Mouse (Mus musculus): ENCODE measurements around the gene Trak2. TPM values are rescaled to one million over a fixed set of nuclear protein-coding genes. Genes with fewer than 3 reads are reported as not detected.

Trak2 gene
- 11.1 and 12.5 TPM in 2 replicates for polyA plus RNA-seq (2014; fragmentation: Nextera tagmentation; extraction: Ambion mirVana)

DNA sequence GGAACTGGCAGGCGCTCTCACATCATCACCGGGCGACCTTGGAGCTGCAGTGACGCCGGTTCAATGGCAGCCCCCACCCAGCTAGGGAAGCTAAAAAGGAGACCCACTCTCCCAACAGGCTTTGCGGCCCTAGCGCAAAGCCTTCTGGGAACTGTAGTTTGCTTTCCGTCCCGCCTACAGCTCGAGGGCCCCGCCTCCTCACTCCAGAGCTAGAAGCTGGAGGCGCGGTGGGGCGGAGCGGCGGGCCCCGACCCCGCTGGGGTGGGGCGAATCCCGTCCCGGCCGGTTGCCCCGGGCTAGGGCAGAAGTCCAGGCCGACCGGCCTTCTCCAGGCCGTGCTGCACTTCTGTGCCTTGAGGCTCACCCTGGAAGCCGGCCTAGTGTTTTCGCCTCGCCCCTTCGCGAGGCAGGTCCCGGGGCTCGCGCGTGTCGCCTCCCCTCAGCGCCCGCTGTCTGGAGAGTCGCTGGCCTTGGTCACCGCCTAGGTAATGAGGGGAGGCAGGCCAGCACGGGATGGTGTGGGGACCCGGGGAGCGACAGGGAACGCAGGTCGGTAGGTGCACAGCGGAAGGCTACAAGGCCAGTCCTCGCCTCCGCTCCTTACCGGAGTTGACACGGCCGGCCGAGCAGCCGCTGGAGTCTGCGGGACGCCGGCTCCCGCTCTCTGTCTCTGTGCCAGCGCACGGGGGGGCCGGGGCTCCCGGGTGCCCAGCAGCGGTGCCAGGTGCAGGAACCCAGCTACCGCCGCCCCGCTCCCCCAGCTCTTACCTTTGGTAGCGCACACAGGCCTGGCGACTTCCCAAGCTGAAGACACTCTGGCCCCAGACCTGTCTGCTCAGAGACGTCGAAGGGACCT, at the start of gene Trak2, which contains the start of gene Stradb:
Trak2 (minus strand) TSS at position 65 of the 856 bp plus-strand sequence.
Stradb (plus strand) TSS at position 157 of the 856 bp plus-strand sequence.
- Histone ChIP-seq H3K9me3 (ENCODE audit: control insufficient read depth, low read length) (no peaks in the 10 kb centered on the region), H3K36me3 (ENCODE audit: control insufficient read depth, insufficient read depth, low read length) (no peaks in the 10 kb centered on the region), H3K4me3 (ENCODE audit: low read depth, low read length) (peak within 1 kb of the TSS; percentile 79), H3K4me1 (ENCODE audit: control insufficient read depth, insufficient read depth, low read length) (peaks cover 20% of the 10 kb centered on the region), H3K27ac (ENCODE audit: low read depth, low read length) (peak within 1 kb of the TSS; percentile 49), H3K27me3 (ENCODE audit: control insufficient read depth, insufficient read depth, low read length) (no peaks in the 10 kb centered on the region; the same call in 1 of the 2 replicates), H3K9ac (ENCODE audit: low read length) (peak within 1 kb of the TSS; percentile 86), H3K4me2 (peak within 1 kb of the TSS; percentile 79)
- WGBS, result under 1% methylated on average over 56 of the region's 69 CpGs
- DNase-seq (ENCODE audit: low spot score, missing footprints) (peak; percentile 100), ATAC-seq (ENCODE audit: low FRiP score) (peak; percentile 96)

DNA sequence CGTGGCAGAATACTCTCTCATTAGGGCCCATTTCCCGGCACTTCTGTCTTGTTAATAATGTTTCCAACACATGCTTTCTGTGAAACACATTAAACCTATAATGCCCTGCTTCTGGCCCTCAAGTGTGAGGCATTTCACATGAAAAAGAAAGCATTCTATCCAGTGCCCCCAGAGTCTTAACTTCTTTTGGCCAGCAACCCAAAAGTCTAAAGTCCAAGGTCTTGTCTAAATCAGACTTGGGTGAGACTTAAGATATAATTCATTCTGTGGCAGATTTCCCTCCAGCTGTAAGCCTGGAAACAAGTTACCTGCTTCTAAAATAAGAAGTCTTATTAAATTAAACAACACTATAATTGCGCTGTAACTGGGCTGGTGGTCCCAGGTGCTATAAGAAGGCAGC, 48.3 kb upstream of the Trak2 start:
- Histone ChIP-seq H3K27me3 (ENCODE audit: control insufficient read depth, insufficient read depth, low read length) (no peaks in the 10 kb centered on the region), H3K4me3 (ENCODE audit: low read depth, low read length) (no peak overlapping the region), H3K27ac (ENCODE audit: low read depth, low read length) (no peak overlapping the region), H3K9me3 (ENCODE audit: control insufficient read depth, low read length) (no peaks in the 10 kb centered on the region), H3K36me3 (ENCODE audit: control insufficient read depth, insufficient read depth, low read length) (no peaks in the 10 kb centered on the region), H3K4me2 (no peak overlapping the region), H3K4me1 (ENCODE audit: control insufficient read depth, insufficient read depth, low read length) (no peaks in the 10 kb centered on the region), H3K9ac (ENCODE audit: low read length) (no peak overlapping the region)
- ATAC-seq (ENCODE audit: low FRiP score) (no peak), DNase-seq (ENCODE audit: low spot score, missing footprints) (no peak)
- 89% methylated on average over 3 of the region's 3 CpGs for WGBS

DNA sequence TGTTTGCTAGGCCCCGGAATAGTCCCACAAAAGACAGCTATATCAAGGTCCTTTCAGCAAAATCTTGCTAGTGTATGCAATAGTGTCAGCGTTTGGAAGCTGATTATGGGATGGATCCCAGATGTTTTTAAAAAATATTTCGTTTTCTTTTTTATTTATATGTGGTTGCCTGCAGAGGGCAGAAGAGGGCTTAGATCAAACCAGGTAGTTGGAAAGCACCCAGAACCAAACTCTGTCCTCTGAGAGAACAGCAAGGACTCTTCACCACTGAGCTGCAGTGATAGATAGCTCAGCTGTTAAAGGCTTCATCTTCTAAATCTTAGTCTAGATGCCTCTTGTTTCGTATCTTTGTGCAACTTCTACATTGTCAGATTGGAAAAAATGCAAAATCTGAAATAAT, 36.0 kb upstream of the Trak2 start:
- 47% methylated on average over 4 of the region's 4 CpGs for WGBS

DNA sequence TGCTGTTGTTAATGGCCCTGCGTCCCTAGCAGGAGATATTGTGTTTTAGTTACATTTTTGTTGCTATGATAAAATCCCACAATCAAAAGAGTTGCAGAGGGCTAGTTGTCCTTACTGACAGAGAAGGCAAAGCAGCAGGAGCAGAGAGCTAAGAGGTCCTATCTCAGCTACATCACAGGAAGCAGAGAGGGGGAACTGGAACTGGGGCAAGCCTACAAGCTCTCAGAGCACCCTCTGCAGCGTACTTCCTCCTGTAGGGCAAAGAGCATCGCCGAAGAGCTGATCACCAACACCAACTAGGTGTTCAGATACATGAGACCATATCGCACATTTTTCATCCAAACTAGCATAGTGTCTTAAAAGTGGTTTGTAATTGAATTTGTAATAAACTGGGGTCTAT, 22.1 kb upstream of the Trak2 start:
- H3K4me1 ChIP-seq (ENCODE audit: control insufficient read depth, insufficient read depth, low read length), result no peaks in the 10 kb centered on the region
- H3K27ac ChIP-seq (ENCODE audit: low read depth, low read length), result no peak overlapping the region
- no peaks in the 10 kb centered on the region for H3K27me3 ChIP-seq (ENCODE audit: control insufficient read depth, insufficient read depth, low read length)
- 93% methylated on average over 5 of the region's 5 CpGs for WGBS
- no peak for DNase-seq (ENCODE audit: low spot score, missing footprints)
- no peak overlapping the region for H3K4me2 ChIP-seq
- H3K9me3 ChIP-seq (ENCODE audit: control insufficient read depth, low read length), result no peaks in the 10 kb centered on the region
- no peaks in the 10 kb centered on the region for H3K36me3 ChIP-seq (ENCODE audit: control insufficient read depth, insufficient read depth, low read length)
- H3K9ac ChIP-seq (ENCODE audit: low read length), result no peak overlapping the region
- ATAC-seq (ENCODE audit: low FRiP score), result no peak
- no peak overlapping the region for H3K4me3 ChIP-seq (ENCODE audit: low read depth, low read length)

More for the DNA sequence above, 36.0 kb upstream of the Trak2 start:
- ATAC-seq (ENCODE audit: low FRiP score) (no peak), DNase-seq (ENCODE audit: low spot score, missing footprints) (no peak)
- no peak overlapping the region for H3K27ac ChIP-seq (ENCODE audit: low read depth, low read length)
- H3K36me3 ChIP-seq (ENCODE audit: control insufficient read depth, insufficient read depth, low read length), result no peaks in the 10 kb centered on the region
- H3K4me1 ChIP-seq (ENCODE audit: control insufficient read depth, insufficient read depth, low read length), result no peaks in the 10 kb centered on the region
- no peak overlapping the region for H3K9ac ChIP-seq (ENCODE audit: low read length)
- H3K4me2 ChIP-seq, result no peak overlapping the region
- H3K27me3 ChIP-seq (ENCODE audit: control insufficient read depth, insufficient read depth, low read length), result no peaks in the 10 kb centered on the region
- H3K4me3 ChIP-seq (ENCODE audit: low read depth, low read length), result no peak overlapping the region
- no peaks in the 10 kb centered on the region for H3K9me3 ChIP-seq (ENCODE audit: control insufficient read depth, low read length)

DNA sequence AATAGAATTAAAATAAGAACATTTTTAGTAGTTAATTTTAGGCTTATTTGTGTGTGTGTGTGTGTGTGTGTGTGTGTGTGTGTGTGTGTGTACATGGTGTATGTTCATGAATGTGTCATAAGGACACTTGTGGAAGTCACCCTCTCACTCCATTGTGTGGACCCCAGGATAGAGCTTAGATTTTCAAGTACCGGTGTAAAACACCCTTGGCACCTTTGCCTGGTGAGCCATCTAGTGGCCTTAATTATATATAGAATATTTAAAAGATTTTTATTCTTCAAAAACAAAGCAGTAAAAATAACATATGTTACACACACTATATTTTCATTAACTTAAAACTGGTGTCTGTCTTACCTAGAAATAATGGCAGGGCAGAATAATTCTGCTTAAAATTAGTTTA, 20.5 kb upstream of the Trak2 start:
- no peaks in the 10 kb centered on the region for H3K27me3 ChIP-seq (ENCODE audit: control insufficient read depth, insufficient read depth, low read length)
- no peaks in the 10 kb centered on the region for H3K4me1 ChIP-seq (ENCODE audit: control insufficient read depth, insufficient read depth, low read length)
- DNase-seq (ENCODE audit: low spot score, missing footprints) (no peak), ATAC-seq (ENCODE audit: low FRiP score) (no peak)
- H3K9ac ChIP-seq (ENCODE audit: low read length), result no peak overlapping the region
- no peaks in the 10 kb centered on the region for H3K9me3 ChIP-seq (ENCODE audit: control insufficient read depth, low read length)
- H3K27ac ChIP-seq (ENCODE audit: low read depth, low read length), result no peak overlapping the region
- 23% methylated on average over 1 of the region's 1 CpGs for WGBS
- no peak overlapping the region for H3K4me2 ChIP-seq
- H3K36me3 ChIP-seq (ENCODE audit: control insufficient read depth, insufficient read depth, low read length), result no peaks in the 10 kb centered on the region
- H3K4me3 ChIP-seq (ENCODE audit: low read depth, low read length), result no peak overlapping the region

DNA sequence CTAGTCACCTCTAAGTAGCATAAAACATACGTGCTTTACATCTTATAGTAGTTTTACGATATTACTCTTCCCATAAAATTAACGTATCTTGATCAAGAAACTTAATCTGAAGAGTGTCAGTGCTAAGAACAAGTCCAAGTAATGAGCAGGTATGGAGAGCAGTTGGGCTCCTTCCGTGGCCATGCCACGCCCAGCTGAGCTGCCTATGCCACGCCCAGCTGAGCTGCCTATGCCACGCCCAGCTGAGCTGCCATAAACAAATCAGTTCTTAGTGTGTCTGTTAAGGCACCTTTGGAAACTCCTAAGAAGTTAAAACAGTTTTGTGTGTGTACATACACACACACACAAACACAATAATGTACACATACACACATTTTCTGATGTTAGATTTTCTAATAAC, 19.9 kb upstream of the Trak2 start:
- Histone ChIP-seq H3K27me3 (ENCODE audit: control insufficient read depth, insufficient read depth, low read length) (no peaks in the 10 kb centered on the region), H3K36me3 (ENCODE audit: control insufficient read depth, insufficient read depth, low read length) (no peaks in the 10 kb centered on the region), H3K4me1 (ENCODE audit: control insufficient read depth, insufficient read depth, low read length) (no peaks in the 10 kb centered on the region), H3K9me3 (ENCODE audit: control insufficient read depth, low read length) (no peaks in the 10 kb centered on the region), H3K9ac (ENCODE audit: low read length) (no peak overlapping the region), H3K4me3 (ENCODE audit: low read depth, low read length) (no peak overlapping the region), H3K27ac (ENCODE audit: low read depth, low read length) (no peak overlapping the region), H3K4me2 (no peak overlapping the region)
- ATAC-seq (ENCODE audit: low FRiP score) (no peak), DNase-seq (ENCODE audit: low spot score, missing footprints) (no peak)
- 90% methylated on average over 7 of the region's 7 CpGs for WGBS

DNA sequence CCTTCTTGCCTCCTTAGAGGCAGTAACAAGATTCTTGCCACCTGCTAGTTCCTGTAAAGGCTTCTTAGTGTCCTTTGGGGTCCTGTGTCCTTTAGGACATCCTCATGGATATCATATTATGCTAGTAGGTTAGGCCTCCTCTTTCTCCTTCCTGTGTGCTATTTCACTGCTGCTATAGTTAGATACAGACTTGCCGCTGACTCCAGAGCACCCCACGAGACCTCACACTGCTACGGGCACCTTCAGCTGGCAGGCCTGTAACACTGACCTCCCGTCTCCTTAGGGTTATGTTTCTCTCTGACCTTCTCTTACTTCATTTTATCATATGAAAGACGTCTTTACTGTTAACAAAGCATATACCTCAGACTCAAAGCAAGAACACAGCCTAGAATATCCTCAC, 11.4 kb upstream of the Trak2 start:
- Histone ChIP-seq H3K36me3 (ENCODE audit: control insufficient read depth, insufficient read depth, low read length) (0 out of 2 replicates have a peak, but pooled peaks cover 2% of the 10 kb centered on the region), H3K9me3 (ENCODE audit: control insufficient read depth, low read length) (no peaks in the 10 kb centered on the region), H3K27me3 (ENCODE audit: control insufficient read depth, insufficient read depth, low read length) (no peaks in the 10 kb centered on the region), H3K9ac (ENCODE audit: low read length) (no peak overlapping the region), H3K4me1 (ENCODE audit: control insufficient read depth, insufficient read depth, low read length) (no peaks in the 10 kb centered on the region), H3K27ac (ENCODE audit: low read depth, low read length) (no peak overlapping the region), H3K4me2 (no peak overlapping the region), H3K4me3 (ENCODE audit: low read depth, low read length) (no peak overlapping the region)
- WGBS, result 84% methylated on average over 5 of the region's 5 CpGs
- ATAC-seq (ENCODE audit: low FRiP score), result no peak
- no peak for DNase-seq (ENCODE audit: low spot score, missing footprints)

DNA sequence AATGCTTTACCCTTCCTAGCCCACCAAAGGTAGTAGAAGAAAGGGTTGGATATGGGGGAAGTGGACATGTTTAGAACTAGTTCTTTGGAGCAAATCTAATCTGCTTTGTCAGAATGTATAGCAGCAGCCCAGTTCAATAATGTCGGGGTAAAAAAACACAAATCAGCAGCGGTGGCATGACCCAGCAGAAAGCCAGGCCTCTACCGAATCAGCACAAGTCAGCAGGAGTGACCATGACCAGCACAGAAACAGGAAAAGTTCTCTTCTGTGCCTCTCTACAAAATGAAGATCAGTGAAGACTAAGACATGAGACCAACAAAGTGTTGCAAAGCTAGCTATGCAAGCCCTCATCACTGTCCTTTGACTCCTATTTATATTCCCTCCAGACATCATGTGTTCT, 9.0 kb upstream of the Trak2 start:
- no peak for ATAC-seq (ENCODE audit: low FRiP score)

DNA sequence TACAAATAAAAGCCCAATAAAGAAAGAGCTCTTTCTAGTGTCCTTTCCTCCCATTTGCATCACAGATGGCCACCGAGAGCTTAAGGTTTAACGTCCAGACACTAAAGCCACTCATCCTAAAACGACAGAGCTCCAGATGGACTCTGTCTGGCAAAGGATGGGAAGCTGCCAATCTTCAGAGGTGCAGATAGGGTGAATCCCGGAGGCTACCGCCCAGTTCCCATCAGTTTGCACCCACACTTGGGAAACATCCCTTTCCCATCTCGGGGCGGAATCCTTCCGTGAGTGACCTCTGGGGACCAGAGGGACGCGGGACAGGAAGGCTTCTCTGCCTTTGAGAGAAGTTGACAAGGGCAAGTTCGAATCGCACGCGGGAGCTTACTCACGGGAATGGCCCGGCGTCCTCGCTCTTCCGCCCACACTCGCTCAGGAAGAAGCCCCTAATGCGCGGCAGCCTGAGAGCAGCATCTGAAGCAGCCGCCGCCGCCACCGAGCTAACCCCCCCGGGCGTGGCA, 322 bp downstream of the Trak2 start:
- peaks cover 24% of the 10 kb centered on the region for H3K4me1 ChIP-seq (ENCODE audit: control insufficient read depth, insufficient read depth, low read length)
- 0% methylated on average over 28 of the region's 28 CpGs for WGBS

More for the DNA sequence above, 9.0 kb upstream of the Trak2 start:
- H3K27ac ChIP-seq (ENCODE audit: low read depth, low read length), result no peak overlapping the region
- H3K36me3 ChIP-seq (ENCODE audit: control insufficient read depth, insufficient read depth, low read length), result 0 out of 2 replicates have a peak, but pooled peaks cover 2% of the 10 kb centered on the region
- no peaks in the 10 kb centered on the region for H3K27me3 ChIP-seq (ENCODE audit: control insufficient read depth, insufficient read depth, low read length)
- no peak overlapping the region for H3K9ac ChIP-seq (ENCODE audit: low read length)
- no peak overlapping the region for H3K4me3 ChIP-seq (ENCODE audit: low read depth, low read length)
- no peak overlapping the region for H3K4me2 ChIP-seq
- 81% methylated on average over 3 of the region's 3 CpGs for WGBS
- no peaks in the 10 kb centered on the region for H3K4me1 ChIP-seq (ENCODE audit: control insufficient read depth, insufficient read depth, low read length)
- no peak for DNase-seq (ENCODE audit: low spot score, missing footprints)
- no peaks in the 10 kb centered on the region for H3K9me3 ChIP-seq (ENCODE audit: control insufficient read depth, low read length)

More for the DNA sequence above, 322 bp downstream of the Trak2 start:
- peak overlapping the region; percentile 44 for H3K27ac ChIP-seq (ENCODE audit: low read depth, low read length)
- H3K36me3 ChIP-seq (ENCODE audit: control insufficient read depth, insufficient read depth, low read length), result no peaks in the 10 kb centered on the region
- DNase-seq (ENCODE audit: low spot score, missing footprints) (no peak), ATAC-seq (ENCODE audit: low FRiP score) (peak; percentile 57)
- no peaks in the 10 kb centered on the region for H3K9me3 ChIP-seq (ENCODE audit: control insufficient read depth, low read length)
- no peaks in the 10 kb centered on the region; the same call in 1 of the 2 replicates for H3K27me3 ChIP-seq (ENCODE audit: control insufficient read depth, insufficient read depth, low read length)
- peak overlapping the region; percentile 64 for H3K4me2 ChIP-seq
- peak overlapping the region; percentile 79 for H3K4me3 ChIP-seq (ENCODE audit: low read depth, low read length)
- peak overlapping the region; percentile 86 for H3K9ac ChIP-seq (ENCODE audit: low read length)
